Mouse (Mus musculus) ES-E14 (cell line): ENCODE results near the gene Rfx1. TPM values are rescaled to one million over a fixed set of nuclear protein-coding genes. Genes with fewer than 3 reads are reported as not detected.
A peak's percentile ranks its signal among the peaks of the same experiment; 100 is the strongest.

ENCODE experiments used
- DNase-seq: peaks from one replicate; pipeline ENCODE4 v3.0.0-alpha.2; 2013; ENCODE audit warnings: low read depth, low spot score
- H3K27ac ChIP-seq: 2 replicates; pipeline ENCODE4 v1.5.1; 2012; ENCODE audit warnings: low read depth, mild to moderate bottlenecking, low read length, moderate library complexity, mixed read lengths; ENCODE audit not compliant: poor library complexity, insufficient read depth, severe bottlenecking
- H3K36me3 ChIP-seq: 2 replicates; pipeline ENCODE4 v1.6.1; 2012; ENCODE audit warnings: mild to moderate bottlenecking, low read length, moderate library complexity, mixed read lengths; ENCODE audit not compliant: control insufficient read depth, poor library complexity, insufficient read depth, severe bottlenecking
- H3K4me1 ChIP-seq, 2 experiments: fragments of 150-350 bp in 1 of 2; sonication (generic) in 1 of 2; 2 replicates each; pipeline ENCODE4 v1.6.1; 2012; ENCODE audit warnings: low read length in 2 of 2, mild to moderate bottlenecking in 1 of 2, mixed read lengths in 1 of 2; ENCODE audit not compliant: control insufficient read depth in 2 of 2, insufficient read depth in 2 of 2, poor library complexity in 1 of 2
- H3K4me3 ChIP-seq, 2 experiments: fragments of 150-350 bp in 1 of 2; sonication (generic) in 1 of 2; 2 replicates each; pipeline ENCODE4 v1.5.1; 2012; ENCODE audit warnings: low read length in 2 of 2, low read depth in 1 of 2, mild to moderate bottlenecking in 1 of 2, mixed read lengths in 1 of 2; ENCODE audit not compliant: insufficient read depth in 1 of 2, poor library complexity in 1 of 2, severe bottlenecking in 1 of 2
- H3K9ac ChIP-seq: 2 replicates; pipeline ENCODE4 v1.6.1; 2012; ENCODE audit warnings: low read depth, mild to moderate bottlenecking, low read length, mixed read lengths; ENCODE audit not compliant: poor library complexity, insufficient read depth, severe bottlenecking
- H3K9me3 ChIP-seq: fragments of 150-350 bp; sonication (generic); 2 replicates; pipeline ENCODE4 v1.6.1; 2012; ENCODE audit warnings: low read depth, mild to moderate bottlenecking, low read length; ENCODE audit not compliant: control insufficient read depth, insufficient read depth
- CHD2 ChIP-seq: IDR thresholded peaks from 2 replicates; pipeline ENCODE4 v1.6.1; 2014; ENCODE audit warnings: mild to moderate bottlenecking, low read depth, low read length, inconsistent platforms
- HCFC1 ChIP-seq: IDR thresholded peaks from 2 replicates; pipeline ENCODE4 v1.6.1; 2012; ENCODE audit warnings: low read length, inconsistent platforms, borderline replicate concordance; ENCODE audit not compliant: insufficient read depth
- MAFK ChIP-seq: IDR thresholded peaks from 2 replicates; pipeline ENCODE4 v1.6.1; 2014; ENCODE audit warnings: mild to moderate bottlenecking, low read depth, low read length, inconsistent platforms; ENCODE audit not compliant: insufficient read depth
- ZC3H11A ChIP-seq: IDR thresholded peaks from 2 replicates; pipeline ENCODE4 v1.6.1; 2012; ENCODE audit warnings: low read depth, mild to moderate bottlenecking, inconsistent platforms, low read length, borderline replicate concordance
- ZNF384 ChIP-seq: IDR thresholded peaks from 2 replicates; pipeline ENCODE4 v1.6.1; 2012; ENCODE audit warnings: low read depth, low read length, inconsistent platforms
- in situ Hi-C, 2 experiments: fragments of 600-800 bp; cut with MboI; formaldehyde crosslinking; loops; one replicate each; pipeline ENCODE4 v1.15.1; 2025; ENCODE audit warnings: low sequenced_read_pairs in 2 of 2, inconsistent platforms in 1 of 2; ENCODE audit not compliant: unreplicated experiment in 2 of 2
- total RNA-seq: library from RNA; depleted of rRNA; stranded (reverse); fragments of 300-350 nt; gene quantifications from 2 replicates; pipeline ENCODE4 v1.2.3, GENCODE M21; 2012

The Rfx1 gene
- total RNA-seq, 1 experiment, result 16.2 TPM

- H3K4me3 ChIP-seq, result no peak overlapping the region
- TF ChIP-seq HCFC1 (no peak), ZNF384 (no peak), ZC3H11A (no peak), CHD2 (no peak), MAFK (no peak)
- peaks cover 1% of the 10 kb centered on the region; the same call in 1 of the 2 replicates for H3K36me3 ChIP-seq
- no peak overlapping the region for H3K9ac ChIP-seq
- in situ Hi-C loops, result no loop called here
- no peak overlapping the region for H3K27ac ChIP-seq
- H3K4me1 ChIP-seq, result peaks cover 22 to 49% of the 10 kb centered on the region in 2 experiments
- H3K9me3 ChIP-seq, result no peaks in the 10 kb centered on the region
- DNase-seq, result no peak
Observed at GRCm38 (mm10) chr8:84023085-84023484, 43.5 kb upstream of the Rfx1 start.

GRCm38 (mm10) chr8:84023631-84024030 is 43.0 kb upstream of the Rfx1 start:
- in situ Hi-C loops, result no loop called here
- TF ChIP-seq HCFC1 (no peak), MAFK (no peak), ZNF384 (no peak), ZC3H11A (no peak), CHD2 (no peak)
- peaks cover 22 to 51% of the 10 kb centered on the region in 2 experiments for H3K4me1 ChIP-seq
- no peak overlapping the region for H3K9ac ChIP-seq
- no peak for DNase-seq
- H3K27ac ChIP-seq, result no peak overlapping the region
- H3K4me3 ChIP-seq, result no peak overlapping the region
- H3K9me3 ChIP-seq, result no peaks in the 10 kb centered on the region
- H3K36me3 ChIP-seq, result peaks cover 6% of the 10 kb centered on the region; the same call in 1 of the 2 replicates

- no peak overlapping the region for H3K4me3 ChIP-seq
- TF ChIP-seq ZC3H11A, result no peak
- no peak for TF ChIP-seq CHD2
- TF ChIP-seq HCFC1, result no peak
- TF ChIP-seq ZNF384, result no peak
- 0 out of 2 replicates have a peak, but pooled peaks have one; percentile 17 for TF ChIP-seq MAFK
- H3K36me3 ChIP-seq, result peaks cover 6% of the 10 kb centered on the region; the same call in 1 of the 2 replicates
- H3K9me3 ChIP-seq, result no peaks in the 10 kb centered on the region
- H3K9ac ChIP-seq, result no peak overlapping the region
- peaks cover 22 to 53% of the 10 kb centered on the region in 2 experiments for H3K4me1 ChIP-seq
- in situ Hi-C loops, result no loop called here
- no peak overlapping the region for H3K27ac ChIP-seq
- DNase-seq, result peak; percentile 84
Observed at GRCm38 (mm10) chr8:84024171-84024570, 42.5 kb upstream of the Rfx1 start.

- Histone ChIP-seq H3K36me3 (peaks cover 14% of the 10 kb centered on the region), H3K4me1 (peaks cover 22 to 50% of the 10 kb centered on the region in 2 experiments), H3K9me3 (no peaks in the 10 kb centered on the region), H3K4me3 (peak overlapping the region; percentile 70 to 74), H3K9ac (peak overlapping the region; percentile 18; the same call in 1 of the 2 replicates), H3K27ac (no peak overlapping the region)
- peak; percentile 98 for TF ChIP-seq MAFK
- TF ChIP-seq ZC3H11A, result no peak
- DNase-seq, result no peak
- in situ Hi-C loops, result no loop called here
Observed at GRCm38 (mm10) chr8:84025863-84026262, 40.8 kb upstream of the Rfx1 start.

- no peak for TF ChIP-seq ZNF384
- TF ChIP-seq ZC3H11A, result no peak
- TF ChIP-seq MAFK, result no peak
- no peak for TF ChIP-seq CHD2
- no peak for TF ChIP-seq HCFC1
- no peak for DNase-seq
Observed at GRCm38 (mm10) chr8:84027449-84027848, 39.2 kb upstream of the Rfx1 start.

More at GRCm38 (mm10) chr8:84027449-84027848, 39.2 kb upstream of the Rfx1 start:
- Histone ChIP-seq H3K4me1 (peaks cover 16 to 37% of the 10 kb centered on the region in 2 experiments), H3K36me3 (peaks cover 16% of the 10 kb centered on the region), H3K9me3 (no peaks in the 10 kb centered on the region), H3K4me3 (no peak overlapping the region), H3K27ac (no peak overlapping the region), H3K9ac (no peak overlapping the region)
- in situ Hi-C loops, result no loop called here
